Mouse (Mus musculus) forebrain, embryonic 13.5 days (tissue): ENCODE results near the gene D430041D05Rik. TPM values are rescaled to one million over a fixed set of nuclear protein-coding genes. Genes with fewer than 3 reads are reported as not detected.

ENCODE experiments used
- ATAC-seq: fragments of 200-750 bp; cut with Nextera tagmentation; 2 replicates; pipeline ENCODE4 v1.8.0; 2017
- H3K27ac ChIP-seq: fragments of 300-500 bp; sonication (generic); 2 replicates; pipeline ENCODE4 v1.5.1; 2015; ENCODE audit warnings: inconsistent platforms, mild to moderate bottlenecking, moderate library complexity
- H3K27me3 ChIP-seq: fragments of 300-500 bp; sonication (generic); 2 replicates; pipeline ENCODE4 v1.6.1; 2015; ENCODE audit warnings: mild to moderate bottlenecking, inconsistent platforms
- H3K36me3 ChIP-seq: fragments of 300-500 bp; sonication (generic); 2 replicates; pipeline ENCODE4 v1.6.1; 2015; ENCODE audit warnings: mild to moderate bottlenecking, inconsistent platforms; ENCODE audit not compliant: poor library complexity, severe bottlenecking
- H3K4me1 ChIP-seq: fragments of 300-500 bp; sonication (generic); 2 replicates; pipeline ENCODE4 v1.6.1; 2015; ENCODE audit warnings: inconsistent platforms
- H3K4me2 ChIP-seq: fragments of 300-500 bp; sonication (generic); 2 replicates; pipeline ENCODE4 v1.6.1; 2015; ENCODE audit warnings: inconsistent platforms, mild to moderate bottlenecking, moderate library complexity
- H3K4me3 ChIP-seq: fragments of 300-500 bp; sonication (generic); 2 replicates; pipeline ENCODE4 v1.5.1; 2015; ENCODE audit warnings: mild to moderate bottlenecking, inconsistent platforms
- H3K9ac ChIP-seq: fragments of 300-500 bp; sonication (generic); 2 replicates; pipeline ENCODE4 v1.6.1; 2015; ENCODE audit warnings: mild to moderate bottlenecking, inconsistent platforms
- H3K9me3 ChIP-seq: fragments of 300-500 bp; sonication (generic); replicated peaks from 2 replicates; pipeline ENCODE4 v1.6.1; 2016; ENCODE audit warnings: inconsistent platforms
- WGBS: fragments of 180-500 bp; shearing (Covaris S2); methylation state at CpG from one replicate; pipeline ENCODE4 v1.1.7; 2015; 5-methylcytosine and 5-hydroxymethylcytosine counted together
- polyA plus RNA-seq: library from polyadenylated mRNA; unstranded; fragments of >200 nt; fragmentation: Nextera tagmentation; extraction: Ambion mirVana; gene quantifications from 2 replicates; pipeline ENCODE4 v1.2.1, GENCODE M21; 2015

Gene D430041D05Rik
- polyA plus RNA-seq, 1 experiment from 2014 or later, result 4.6 TPM

DNA sequence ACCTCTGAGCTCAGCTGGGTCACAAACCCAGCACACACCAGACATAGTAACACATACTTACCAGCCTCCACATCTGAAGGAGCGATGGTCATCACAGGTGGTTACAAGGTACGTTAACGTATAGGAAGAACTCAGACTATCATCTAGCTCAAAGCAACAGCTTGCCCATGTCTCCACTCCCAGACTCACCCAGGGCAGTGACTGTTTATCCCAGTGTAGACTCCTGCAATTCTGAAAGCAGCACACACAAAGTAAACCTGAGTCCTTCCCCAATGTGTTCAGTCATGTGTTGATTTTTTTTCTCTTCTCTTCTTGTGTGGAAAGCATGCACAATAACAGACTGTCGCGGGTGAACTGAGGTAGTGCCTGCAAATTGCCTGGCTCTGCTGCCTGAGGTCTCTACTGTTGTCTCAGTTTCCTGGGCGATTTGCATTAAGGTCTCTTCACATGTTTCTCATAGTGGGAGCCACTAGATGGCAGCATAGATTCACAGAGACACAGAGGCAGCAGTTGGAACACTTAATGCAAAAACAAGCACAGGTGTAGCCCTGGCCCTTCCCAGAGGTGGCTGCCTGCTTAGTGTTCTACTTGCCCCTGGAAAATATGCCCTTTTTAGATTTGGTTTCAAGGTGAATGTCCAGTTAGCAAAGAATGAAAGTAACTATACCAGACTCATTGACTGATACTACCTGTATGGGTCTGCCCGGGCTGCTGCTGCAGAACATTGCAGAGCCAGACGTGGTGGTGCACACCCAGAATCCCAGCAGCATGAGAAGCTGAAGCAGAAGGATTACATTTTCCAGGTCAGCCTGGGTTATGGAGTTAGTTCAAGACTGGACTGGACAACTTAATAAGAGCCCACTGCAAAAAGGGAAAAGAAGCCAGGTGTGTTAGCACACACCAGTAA, 276.4 kb downstream of the D430041D05Rik start:
- H3K27me3 ChIP-seq, result no peaks in the 10 kb centered on the region
- H3K4me1 ChIP-seq, result no peaks in the 10 kb centered on the region
- no peak overlapping the region for H3K4me3 ChIP-seq
- H3K9me3 ChIP-seq, result no peaks in the 10 kb centered on the region
- no peak overlapping the region for H3K27ac ChIP-seq
- no peak overlapping the region for H3K9ac ChIP-seq
- ATAC-seq, result peak; percentile 85
- no peak overlapping the region for H3K4me2 ChIP-seq
- no peaks in the 10 kb centered on the region for H3K36me3 ChIP-seq
- WGBS, result 50% methylated on average over 8 of the region's 8 CpGs

DNA sequence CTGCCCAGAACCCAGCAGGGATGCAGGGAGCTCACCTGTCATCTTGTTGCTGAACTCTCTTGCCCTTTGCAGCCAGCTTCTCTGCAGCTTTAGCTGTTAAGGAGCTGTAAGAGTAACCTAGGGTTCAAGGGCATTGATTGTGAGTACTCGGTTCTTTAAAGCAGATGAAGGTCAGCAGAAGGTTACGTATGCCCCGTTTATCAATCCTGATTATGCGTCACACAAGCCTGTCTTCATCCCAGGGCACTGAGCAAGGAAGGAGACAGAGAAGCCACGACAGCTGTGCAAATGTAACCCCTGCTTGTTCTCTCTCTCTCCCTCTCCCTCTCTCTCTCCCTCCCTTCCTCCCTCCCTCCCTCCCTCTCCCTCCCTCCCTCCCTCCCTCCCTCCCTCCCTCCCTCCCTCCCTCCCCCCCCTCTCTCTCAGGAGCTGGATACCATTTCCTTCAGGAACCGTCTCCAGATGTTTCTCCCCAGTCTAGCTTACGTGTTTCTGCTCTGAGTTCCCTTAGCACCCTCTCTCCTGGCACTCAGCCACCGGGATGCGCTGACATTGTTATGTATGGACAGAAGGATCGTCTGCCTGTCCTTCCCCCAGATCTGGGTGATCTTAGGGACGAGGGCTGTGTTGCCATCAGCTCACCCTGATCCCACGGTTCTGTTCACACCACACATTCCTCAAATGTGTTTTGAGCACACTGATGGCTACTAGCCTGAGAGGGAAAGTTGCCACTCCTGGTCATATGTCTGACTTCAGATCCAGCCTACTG, 277.6 kb downstream of the D430041D05Rik start:
- Histone ChIP-seq H3K4me3 (no peak overlapping the region), H3K27me3 (no peaks in the 10 kb centered on the region), H3K4me2 (no peak overlapping the region), H3K9me3 (no peaks in the 10 kb centered on the region), H3K4me1 (no peaks in the 10 kb centered on the region), H3K9ac (no peak overlapping the region), H3K27ac (no peak overlapping the region), H3K36me3 (no peaks in the 10 kb centered on the region)
- 56% methylated on average over 11 of the region's 12 CpGs for WGBS
- ATAC-seq, result no peak

DNA sequence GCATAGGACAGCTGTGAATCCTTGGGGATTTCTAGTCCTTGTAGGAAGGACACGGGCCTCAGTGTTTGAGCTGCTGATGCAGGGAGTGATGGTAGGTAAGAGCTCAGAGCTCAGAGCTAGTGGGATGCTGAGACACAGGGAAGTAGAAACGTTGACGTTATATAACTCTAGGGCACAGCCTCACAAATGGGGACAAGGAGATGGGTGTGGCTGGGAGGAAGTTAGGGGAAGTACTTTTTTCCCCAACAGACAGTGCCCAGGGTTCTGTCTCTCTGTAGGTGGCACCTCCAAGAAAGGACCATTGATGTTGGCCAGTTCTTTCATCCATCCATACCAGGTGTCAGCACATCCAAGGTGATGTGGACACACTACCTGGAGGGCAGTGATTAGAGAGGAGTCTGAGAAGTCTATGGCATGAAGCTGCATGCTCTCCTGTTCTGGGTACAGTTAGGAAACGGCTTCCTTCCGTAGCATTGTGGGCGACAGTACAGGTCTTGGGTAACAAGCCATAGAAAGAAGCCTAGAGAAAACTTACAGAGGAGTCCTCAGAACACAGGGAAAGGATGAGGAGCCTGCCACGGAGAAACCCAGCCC, 278.4 kb downstream of the D430041D05Rik start:
- 81% methylated on average over 7 of the region's 7 CpGs for WGBS
- Histone ChIP-seq H3K4me1 (no peaks in the 10 kb centered on the region), H3K9ac (no peak overlapping the region), H3K4me3 (no peak overlapping the region), H3K36me3 (no peaks in the 10 kb centered on the region), H3K27me3 (peaks cover under 1% of the 10 kb centered on the region; the same call in 1 of the 2 replicates), H3K27ac (no peak overlapping the region), H3K9me3 (no peaks in the 10 kb centered on the region), H3K4me2 (no peak overlapping the region)
- no peak for ATAC-seq

DNA sequence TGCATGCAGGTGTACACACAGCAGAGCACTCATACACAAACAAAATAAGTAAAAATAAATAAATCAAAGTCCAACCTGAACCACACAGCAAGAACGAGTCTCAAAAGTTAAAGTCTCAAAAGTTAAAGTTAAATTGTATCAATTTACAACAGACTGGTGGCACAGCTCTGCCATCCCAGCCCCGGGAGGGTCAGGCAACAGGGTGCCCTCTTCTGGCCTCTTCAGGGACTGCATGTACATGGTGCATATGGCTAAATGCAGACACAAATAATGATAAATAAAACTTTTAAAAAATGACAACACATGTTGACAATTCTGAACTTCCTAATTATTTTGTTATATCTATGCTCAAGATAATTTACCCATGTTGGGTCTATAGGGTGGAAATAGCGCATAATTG, 279.8 kb downstream of the D430041D05Rik start:
- Histone ChIP-seq H3K9me3 (no peaks in the 10 kb centered on the region), H3K36me3 (no peaks in the 10 kb centered on the region), H3K27ac (no peak overlapping the region), H3K9ac (no peak overlapping the region), H3K4me1 (no peaks in the 10 kb centered on the region), H3K4me2 (no peak overlapping the region), H3K4me3 (no peak overlapping the region), H3K27me3 (peaks cover 6% of the 10 kb centered on the region; the same call in 1 of the 2 replicates)
- WGBS, result 67% methylated on average over 3 of the region's 3 CpGs
- no peak for ATAC-seq

DNA sequence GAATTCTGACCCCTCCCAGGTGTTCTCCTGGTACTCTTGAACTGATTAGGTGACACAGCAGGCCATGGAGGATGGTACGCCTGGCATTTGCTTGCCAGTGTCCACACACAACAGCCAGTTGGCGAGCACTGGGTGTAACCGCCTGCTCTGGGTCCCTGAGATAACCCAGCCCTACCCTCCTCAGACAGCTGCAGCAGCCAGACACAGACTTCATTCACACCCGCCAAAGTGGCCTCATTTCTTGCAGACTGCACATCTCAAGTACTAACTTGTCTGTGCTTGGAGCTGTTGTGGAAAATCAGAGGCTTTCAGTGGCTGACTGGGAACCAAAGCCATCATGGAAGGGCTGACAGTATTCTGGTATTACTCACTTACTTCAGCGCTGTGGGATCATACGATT, 280.6 kb downstream of the D430041D05Rik start:
- no peaks in the 10 kb centered on the region for H3K36me3 ChIP-seq
- H3K4me3 ChIP-seq, result no peak overlapping the region
- no peaks in the 10 kb centered on the region for H3K9me3 ChIP-seq
- no peak for ATAC-seq
- H3K27ac ChIP-seq, result no peak overlapping the region
- 81% methylated on average over 6 of the region's 6 CpGs for WGBS
- no peak overlapping the region for H3K4me2 ChIP-seq
- H3K4me1 ChIP-seq, result no peaks in the 10 kb centered on the region
- peaks cover 6% of the 10 kb centered on the region for H3K27me3 ChIP-seq
- no peak overlapping the region for H3K9ac ChIP-seq

DNA sequence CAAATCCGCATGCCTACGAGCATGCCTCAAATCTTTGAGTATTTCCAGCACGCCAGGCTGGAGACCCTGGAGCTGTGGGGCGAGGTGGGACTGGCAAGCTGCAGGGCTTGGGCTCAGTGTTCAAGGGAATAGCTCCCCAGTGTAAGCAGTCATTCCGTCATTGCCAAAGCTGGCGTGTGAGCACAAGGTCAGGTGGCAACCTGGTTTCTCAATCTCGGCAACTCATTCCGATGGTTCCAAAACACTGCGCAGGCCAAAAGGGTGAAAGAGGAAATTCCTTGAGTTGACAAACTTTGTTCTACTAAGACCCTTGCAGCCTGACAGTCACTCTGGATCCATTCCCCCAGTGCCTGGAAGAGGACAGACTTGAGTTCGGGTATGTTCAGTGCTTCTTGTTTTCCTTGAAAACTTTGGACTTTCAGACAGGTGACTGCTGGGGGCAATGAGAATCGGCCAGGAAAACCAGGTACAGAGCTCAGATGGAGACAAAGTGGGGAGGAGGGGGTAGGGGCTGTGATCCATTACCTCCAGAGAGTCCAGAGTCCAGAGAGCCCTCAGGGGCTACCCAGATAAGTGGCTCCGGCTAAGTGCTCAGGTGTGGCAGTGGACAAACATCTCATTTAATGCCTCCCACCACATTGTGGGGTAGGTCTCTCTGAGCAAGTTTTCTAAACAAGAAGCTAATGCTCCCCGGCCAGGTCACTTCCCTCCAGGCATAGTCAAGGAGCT, 281.8 kb downstream of the D430041D05Rik start:
- H3K9me3 ChIP-seq, result no peaks in the 10 kb centered on the region
- H3K36me3 ChIP-seq, result no peaks in the 10 kb centered on the region
- H3K4me3 ChIP-seq, result no peak overlapping the region
- H3K27ac ChIP-seq, result no peak overlapping the region
- no peak for ATAC-seq
- H3K9ac ChIP-seq, result no peak overlapping the region
- H3K4me1 ChIP-seq, result no peaks in the 10 kb centered on the region
- 90% methylated on average over 13 of the region's 13 CpGs for WGBS
- peaks cover 11% of the 10 kb centered on the region for H3K27me3 ChIP-seq
- H3K4me2 ChIP-seq, result no peak overlapping the region

DNA sequence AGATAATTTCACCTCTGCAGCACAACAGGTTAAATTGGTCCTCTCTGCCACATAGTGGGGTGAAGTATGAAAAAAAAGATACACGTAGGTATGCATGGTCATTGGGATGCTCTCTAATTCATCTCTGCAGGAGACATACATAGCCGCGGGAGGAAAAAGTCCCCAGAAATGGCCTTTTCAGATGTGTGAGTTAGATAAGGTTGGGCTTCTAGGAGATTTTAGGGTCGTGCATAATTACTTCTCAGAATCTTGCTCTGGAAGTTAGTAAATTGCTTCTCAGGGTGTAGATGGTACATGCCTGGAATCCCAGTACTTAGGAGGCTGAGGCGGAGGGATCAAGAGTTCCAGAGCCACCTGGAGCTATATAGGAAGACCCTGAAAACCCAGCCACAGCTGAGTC, 286.7 kb downstream of the D430041D05Rik start:
- no peak overlapping the region for H3K4me2 ChIP-seq
- H3K4me1 ChIP-seq, result peaks cover 6% of the 10 kb centered on the region; the same call in 1 of the 2 replicates
- H3K27me3 ChIP-seq, result peaks cover 22% of the 10 kb centered on the region
- H3K36me3 ChIP-seq, result no peaks in the 10 kb centered on the region
- no peak for ATAC-seq
- no peaks in the 10 kb centered on the region for H3K9me3 ChIP-seq
- no peak overlapping the region for H3K27ac ChIP-seq
- 80% methylated on average over 5 of the region's 5 CpGs for WGBS
- no peak overlapping the region for H3K9ac ChIP-seq
- H3K4me3 ChIP-seq, result no peak overlapping the region

DNA sequence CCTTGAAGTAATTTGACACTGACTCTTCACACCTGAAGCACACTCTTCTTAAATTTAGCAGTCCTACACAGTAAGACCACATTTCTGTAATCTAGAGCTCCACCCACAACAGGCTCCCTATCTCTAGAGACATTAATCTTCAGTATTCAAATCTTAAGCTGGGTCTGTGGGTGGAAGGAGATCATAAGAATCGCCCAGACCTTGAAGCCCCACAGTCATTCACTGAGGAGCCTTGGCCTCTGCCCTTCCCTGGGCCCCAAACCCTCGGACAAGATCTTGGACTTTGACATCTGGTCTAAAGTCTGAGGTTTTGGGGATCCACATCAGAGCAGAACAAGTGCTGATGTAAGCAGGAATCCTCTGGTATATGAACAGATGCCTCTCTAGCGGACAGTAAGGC, 287.3 kb downstream of the D430041D05Rik start:
- WGBS, result 54% methylated on average over 3 of the region's 3 CpGs
- peak overlapping the region; percentile 74 for H3K4me3 ChIP-seq
- ATAC-seq, result no peak
- peak overlapping the region; percentile 91 for H3K4me2 ChIP-seq
- no peak overlapping the region for H3K27ac ChIP-seq
- no peak overlapping the region for H3K9ac ChIP-seq
- H3K9me3 ChIP-seq, result no peaks in the 10 kb centered on the region
- H3K27me3 ChIP-seq, result peaks cover 22% of the 10 kb centered on the region
- peaks cover 6% of the 10 kb centered on the region; the same call in 1 of the 2 replicates for H3K4me1 ChIP-seq
- H3K36me3 ChIP-seq, result no peaks in the 10 kb centered on the region

DNA sequence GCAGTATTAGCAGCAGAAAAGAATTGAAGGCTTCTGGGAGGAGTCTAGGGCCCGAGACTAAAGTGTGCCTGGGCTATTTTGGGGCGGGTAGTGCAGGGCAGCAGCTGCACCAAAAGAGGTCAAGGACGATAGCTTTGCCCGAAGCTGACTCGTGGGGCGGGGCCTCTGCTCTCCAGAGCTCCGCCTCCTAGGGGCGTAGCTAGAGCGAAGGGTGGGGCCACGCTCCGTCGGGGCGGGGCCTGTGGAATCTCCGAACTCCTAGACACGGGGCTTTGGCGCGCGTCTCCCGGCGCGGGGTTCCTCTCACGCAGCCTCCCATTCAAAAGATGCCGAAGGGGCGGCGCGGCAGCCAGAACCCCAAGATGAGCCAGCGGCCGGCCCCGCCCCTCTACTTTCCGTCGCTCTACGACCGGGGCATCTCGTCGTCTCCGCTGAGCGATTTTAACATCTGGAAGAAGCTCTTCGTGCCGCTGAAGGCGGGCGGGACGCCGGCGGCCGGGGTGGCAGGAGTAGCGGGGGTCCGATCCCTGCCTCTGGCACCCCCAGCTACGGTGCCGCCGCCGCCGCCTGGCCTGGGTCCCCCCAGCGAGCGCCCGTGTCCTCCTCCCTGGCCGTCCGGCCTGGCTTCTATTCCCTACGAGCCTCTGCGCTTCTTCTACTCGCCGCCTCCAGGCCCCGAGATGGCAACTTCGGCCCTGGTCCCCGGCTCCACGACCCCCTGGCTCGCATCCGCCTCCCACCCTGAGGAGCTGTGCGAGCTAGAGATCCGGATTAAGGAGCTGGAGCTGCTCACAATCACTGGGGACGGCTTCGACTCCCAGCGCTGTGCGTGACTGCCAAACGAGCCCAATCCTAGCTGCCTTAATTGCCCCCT, 288.1 kb downstream of the D430041D05Rik start, which contains the start of gene A930018P22Rik:
TSS of gene A930018P22Rik (plus strand) at position 265 of the 874 bp plus-strand sequence.
- peak; percentile 97 for ATAC-seq
- peaks cover 22% of the 10 kb centered on the region for H3K27me3 ChIP-seq
- WGBS, result under 1% methylated on average over 74 of the region's 74 CpGs
- peak within 1 kb of the TSS; percentile 91 for H3K4me2 ChIP-seq
- no peaks in the 10 kb centered on the region for H3K9me3 ChIP-seq
- peak within 1 kb of the TSS; percentile 74 for H3K4me3 ChIP-seq
- H3K4me1 ChIP-seq, result peaks cover 6% of the 10 kb centered on the region; the same call in 1 of the 2 replicates
- peak within 1 kb of the TSS; percentile 77 for H3K9ac ChIP-seq
- H3K27ac ChIP-seq, result no peak within 1 kb of the TSS
- no peaks in the 10 kb centered on the region for H3K36me3 ChIP-seq

DNA sequence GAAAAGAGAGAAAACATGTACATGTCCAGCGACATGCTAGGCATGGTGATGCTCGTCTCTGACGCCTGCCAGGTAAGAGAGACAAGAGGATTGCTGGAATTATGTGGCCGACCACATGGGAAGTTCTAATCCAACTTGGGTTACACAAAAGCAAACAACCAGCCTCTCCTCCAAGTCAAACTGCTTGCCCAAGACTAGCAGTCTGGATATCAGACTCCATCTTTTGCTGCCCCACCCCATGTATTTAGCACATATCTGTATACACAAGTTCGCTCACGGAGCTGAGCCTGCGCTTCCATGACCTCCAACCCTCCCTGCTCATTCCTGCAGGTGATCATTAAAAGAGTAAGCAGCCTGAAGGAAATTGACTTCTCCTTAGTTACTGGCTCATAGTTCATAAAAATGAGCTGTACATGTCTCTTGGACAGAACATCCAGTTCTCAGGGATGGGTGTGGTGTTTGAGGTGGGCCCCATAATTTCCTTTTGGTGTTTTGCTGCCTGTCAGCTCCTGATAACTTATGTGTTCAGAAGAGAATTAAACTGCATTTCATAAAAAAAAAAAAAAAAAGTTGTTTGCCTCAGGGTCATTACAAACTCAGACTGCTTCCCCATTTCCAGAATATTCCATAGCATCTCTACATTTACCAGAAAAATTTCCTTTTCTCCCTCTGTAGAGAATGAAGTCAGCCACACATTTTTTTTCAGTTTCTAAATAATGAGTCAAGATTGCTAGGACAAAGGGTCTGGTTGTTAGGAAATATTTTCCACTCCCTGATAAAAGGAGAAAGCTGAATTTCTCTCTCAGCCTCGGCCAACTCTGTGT, 288.9 kb downstream of the D430041D05Rik start:
- no peaks in the 10 kb centered on the region for H3K9me3 ChIP-seq
- H3K9ac ChIP-seq, result no peak overlapping the region
- peak overlapping the region; percentile 74 for H3K4me3 ChIP-seq
- 76% methylated on average over 8 of the region's 8 CpGs for WGBS
- H3K27ac ChIP-seq, result no peak overlapping the region
- peaks cover 6% of the 10 kb centered on the region; the same call in 1 of the 2 replicates for H3K4me1 ChIP-seq
- peak overlapping the region; percentile 91 for H3K4me2 ChIP-seq
- ATAC-seq, result no peak; the same call in 1 of the 2 replicates
- H3K36me3 ChIP-seq, result no peaks in the 10 kb centered on the region
- peaks cover 20% of the 10 kb centered on the region for H3K27me3 ChIP-seq
